ENCODE assay signal across 20 mouse cellular contexts in the genomic region with DNA sequence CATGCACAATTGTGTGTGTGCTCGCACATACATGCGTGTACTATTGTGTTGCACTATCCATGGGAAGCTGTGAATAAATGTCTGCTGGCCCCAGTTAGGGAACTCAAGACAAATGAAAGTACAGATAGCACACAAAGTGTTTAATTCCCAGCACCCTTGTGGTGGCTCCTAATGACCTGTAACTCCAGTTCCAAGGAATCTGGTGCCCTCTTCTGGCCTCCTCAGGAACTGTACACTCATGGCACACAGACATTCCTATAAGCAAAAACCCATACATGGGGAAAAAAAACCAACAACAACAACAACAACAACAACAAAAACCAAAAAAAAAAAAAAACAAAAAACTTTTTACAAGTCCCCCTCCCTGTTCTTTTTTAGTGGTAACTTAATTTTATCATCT. TPM values are rescaled to one million over a fixed set of nuclear protein-coding genes. Genes with fewer than 3 reads are reported as not detected.
DNase-seq lines count a peak whose midpoint lies in the region; ATAC-seq and TF ChIP-seq lines count a peak whose summit lies in the region.
"Had no signal": no experiment of that assay in that cellular context is flagged by ENCODE, and none has a peak within 500 bp of the region (broad histone marks: within the 10 kb centered on the region; RNA-seq: fewer than 3 reads in every experiment).

No protein-coding gene starts in this region.

- ATAC-seq in midbrain, embryonic 15.5 days (replicated peaks) = no peak
- ATAC-seq: forebrain, embryonic 14.5 days had no signal

- peak; percentile 50 for TF ChIP-seq CTCF in layer of hippocampus, adult 2 months (conservative IDR thresholded peaks at IDR 0.05)
- peak; percentile 9 to 44 (median 33); a peak in 4 of 6 replicates for TF ChIP-seq CTCF in MEL (IDR thresholded peaks at IDR 0.05 in 2 of 3, conservative IDR thresholded peaks at IDR 0.05 in 1 of 3; ENCODE audit: control insufficient read depth in 1 of 3, insufficient read depth in 1 of 3, low read depth in 2 of 3, low read length in 3 of 3, poor library complexity in 1 of 3, severe bottlenecking in 1 of 3)

- no peak for DNase-seq in layer of hippocampus, adult 2 months (ENCODE audit: low spot score in 2 of 2)
- no peak for DNase-seq in layer of hippocampus, postnatal 14 days (ENCODE audit: low spot score in 2 of 2)
- peak; percentile 30 for DNase-seq in 3T3-L1 (ENCODE audit: low read depth, low spot score)
- DNase-seq in 416B (ENCODE audit: low read depth) = peak; percentile 35
- DNase-seq in MEL (ENCODE audit: low read depth, low spot score) = peak; percentile 46
- DNase-seq in heart, adult 11 months = no peak
- DNase-seq: adrenal gland, adult 8-10 months; cerebellum, adult 9-11 months; gastrocnemius, postnatal 25 days; lung, adult 18-20 months; lung, postnatal 36 days; right cerebral cortex, postnatal 4 days had no signal

- TF ChIP-seq EP300 in MEL (IDR thresholded peaks at IDR 0.05; ENCODE audit: low read depth in 1 of 2, low read length in 2 of 2) = no peak

- 98% methylated on average over 2 of the region's 2 CpGs for WGBS in midbrain, embryonic 15.5 days

- H3K4me2 ChIP-seq in midbrain, embryonic 15.5 days = no peak overlapping the region
- H3K4me2 ChIP-seq: embryonic facial prominence, embryonic 12.5 days; hindbrain, embryonic 12.5 days had no signal

- H3K27me3 ChIP-seq in MEL (ENCODE audit: control insufficient read depth in 1 of 2, insufficient read depth in 2 of 2, low read length in 2 of 2) = no peaks in the 10 kb centered on the region; a peak in 1 of 4 replicates
- no peaks in the 10 kb centered on the region for H3K27me3 ChIP-seq in midbrain, embryonic 15.5 days (replicated peaks)
- H3K27me3 ChIP-seq: embryonic facial prominence, embryonic 12.5 days; hindbrain, embryonic 12.5 days had no signal

- no peaks in the 10 kb centered on the region for H3K9me3 ChIP-seq in MEL (replicated peaks; ENCODE audit: insufficient read depth, low read length)
- H3K9me3 ChIP-seq in midbrain, embryonic 15.5 days = no peaks in the 10 kb centered on the region
- H3K9me3 ChIP-seq: embryonic facial prominence, embryonic 12.5 days; heart, embryonic 10.5 days; hindbrain, embryonic 12.5 days had no signal

- peak; percentile 38 for TF ChIP-seq RAD21 in MEL (IDR thresholded peaks at IDR 0.05; ENCODE audit: low read depth, low read length)

- no peak overlapping the region for H3K4me3 ChIP-seq in layer of hippocampus, adult 2 months
- H3K4me3 ChIP-seq in MEL (ENCODE audit: control insufficient read depth in 1 of 2, insufficient read depth in 1 of 2, low read depth in 2 of 2, low read length in 2 of 2) = no peak overlapping the region
- no peak overlapping the region for H3K4me3 ChIP-seq in midbrain, embryonic 15.5 days
- H3K4me3 ChIP-seq: embryonic facial prominence, embryonic 12.5 days; erythroblast, embryonic 14.5 days; heart, embryonic 10.5 days; hindbrain, embryonic 12.5 days had no signal

- H3K79me2 ChIP-seq in MEL (ENCODE audit: control insufficient read depth, insufficient read depth, low read length, poor library complexity) = no peaks in the 10 kb centered on the region

- no peak for TF ChIP-seq POLR2A in MEL (IDR thresholded peaks at IDR 0.05; ENCODE audit: control insufficient read depth in 1 of 2, insufficient read depth in 1 of 2, low read depth in 1 of 2, low read length in 2 of 2, poor library complexity in 1 of 2)

- peaks cover 0 to 2% of the 10 kb centered on the region in 2 experiments; a peak in 1 of 4 replicates for H3K4me1 ChIP-seq in MEL (ENCODE audit: control insufficient read depth in 1 of 2, insufficient read depth in 2 of 2, low read length in 2 of 2)
- no peaks in the 10 kb centered on the region for H3K4me1 ChIP-seq in midbrain, embryonic 15.5 days
- H3K4me1 ChIP-seq: embryonic facial prominence, embryonic 12.5 days; heart, embryonic 10.5 days; hindbrain, embryonic 12.5 days had no signal

- H3K27ac ChIP-seq in layer of hippocampus, adult 2 months = no peak overlapping the region
- H3K27ac ChIP-seq in MEL (ENCODE audit: control insufficient read depth, low read depth, low read length) = no peak overlapping the region
- H3K27ac ChIP-seq in midbrain, embryonic 15.5 days = no peak overlapping the region
- H3K27ac ChIP-seq: embryonic facial prominence, embryonic 12.5 days; heart, embryonic 10.5 days; hindbrain, embryonic 12.5 days had no signal

- no peak overlapping the region for H3K9ac ChIP-seq in MEL (ENCODE audit: control insufficient read depth, low read depth, low read length, poor library complexity, severe bottlenecking)
- H3K9ac ChIP-seq in midbrain, embryonic 15.5 days = no peak overlapping the region
- H3K9ac ChIP-seq: embryonic facial prominence, embryonic 12.5 days; hindbrain, embryonic 12.5 days had no signal

- peaks cover 0 to 2% of the 10 kb centered on the region in 2 experiments; a peak in 1 of 4 replicates for H3K36me3 ChIP-seq in MEL (ENCODE audit: control insufficient read depth in 1 of 2, insufficient read depth in 2 of 2, low read length in 2 of 2)
- H3K36me3 ChIP-seq in midbrain, embryonic 15.5 days (replicated peaks) = no peaks in the 10 kb centered on the region
- H3K36me3 ChIP-seq: embryonic facial prominence, embryonic 12.5 days; G1E; heart, embryonic 10.5 days; hindbrain, embryonic 12.5 days had no signal

TF ChIP-seq in MEL, 35 proteins besides CTCF, POLR2A, EP300 and RAD21:
- TF ChIP-seq SMC3 (IDR thresholded peaks at IDR 0.05; ENCODE audit: low read depth, low read length) (peak; percentile 36), GABPA (IDR thresholded peaks at IDR 0.05; ENCODE audit: low read depth, low read length) (no peak), MAX (IDR thresholded peaks at IDR 0.05; ENCODE audit: low read length) (no peak), ZKSCAN1 (IDR thresholded peaks at IDR 0.05; ENCODE audit: low read depth, low read length) (no peak), ETS1 (IDR thresholded peaks at IDR 0.05; ENCODE audit: low read depth, low read length) (no peak), GATA1 (IDR thresholded peaks at IDR 0.05; ENCODE audit: low read depth, low read length) (no peak), MYC (IDR thresholded peaks at IDR 0.05; ENCODE audit: low read depth, low read length) (no peak)

RNA-seq across cellular contexts. Expression of a gene that starts 8.4 kb away (rescaled TPM):
- 1 to 10 TPM; 2.0 to 2.1 TPM for total RNA-seq in layer of hippocampus, adult 2 months (2021)
- 1 to 10 TPM; 2.2 to 2.7 TPM for total RNA-seq in layer of hippocampus, postnatal 14 days (2021)
- total RNA-seq in MEL (2012; rRNA removed) = not detected in 2 replicates
- not detected for polyA plus RNA-seq in MEL (2012; ENCODE audit: insufficient read depth in 1 of 2, insufficient read length in 2 of 2, low read depth in 1 of 2, low replicate concordance in 2 of 2, missing spikeins in 1 of 2)
- polyA plus RNA-seq in midbrain, embryonic 15.5 days (2015; fragmentation: Nextera tagmentation; extraction: Ambion mirVana) = 1.6 and 1.8 TPM in 2 replicates
- total RNA-seq: G1E; megakaryocyte-erythroid progenitor cell, adult 5-6 weeks had no signal
- polyA plus RNA-seq: erythroblast, embryonic 14.5 days; G1E had no signal

RNA-seq across cellular contexts. Expression of a gene that starts 52.6 kb away (rescaled TPM):
- 100 to 1,000 TPM; 143 to 157 TPM for total RNA-seq in layer of hippocampus, adult 2 months (2021)
- total RNA-seq in layer of hippocampus, postnatal 14 days (2021) = 100 to 1,000 TPM; 153 to 156 TPM
- total RNA-seq in MEL (2012; rRNA removed) = 0.46 and 0.69 TPM in 2 replicates
- 1 to 10 TPM in 1 of 2 experiments, not detected in 1; 1.8 TPM for polyA plus RNA-seq in MEL (2012; ENCODE audit: insufficient read depth in 1 of 2, insufficient read length in 2 of 2, low read depth in 1 of 2, low replicate concordance in 2 of 2, missing spikeins in 1 of 2)
- 23.7 and 24.2 TPM in 2 replicates for polyA plus RNA-seq in midbrain, embryonic 15.5 days (2015; fragmentation: Nextera tagmentation; extraction: Ambion mirVana)

Comparison
In these comparisons a context has a peak if more than half of its experiments do, and no peak if none do; other contexts are left out.
1. DNase-seq: peak in 3T3-L1 (single experiment), 416B (single experiment) and MEL (single experiment); none in layer of hippocampus, adult 2 months (0 of 2), layer of hippocampus, postnatal 14 days (0 of 2) and heart, adult 11 months (single experiment).
2. RNA of a gene that starts 52.6 kb away (total RNA-seq): 143 to 157 TPM in layer of hippocampus, adult 2 months and 153 to 156 TPM in layer of hippocampus, postnatal 14 days; 0.46 to 0.69 TPM in MEL; every median in the first group is over 10 times any median in the second.